Mouse (Mus musculus) embryonic facial prominence, embryonic 11.5 days (tissue): ENCODE results near the gene Fgfr3. TPM values are rescaled to one million over a fixed set of nuclear protein-coding genes. Genes with fewer than 3 reads are reported as not detected.

Source experiments
- ATAC-seq: fragments of 200-750 bp; cut with Nextera tagmentation; replicated peaks from 2 replicates; pipeline ENCODE4 v1.8.0; 2017; ENCODE audit warnings: low read depth; ENCODE audit not compliant: insufficient number of reproducible peaks, low FRiP score, low TSS enrichment
- DNase-seq: peaks from one replicate; pipeline ENCODE4 v3.0.0-alpha.2; 2015; ENCODE audit warnings: low spot score
- H3K27ac ChIP-seq: fragments of 300-500 bp; sonication (generic); replicated peaks from 2 replicates; pipeline ENCODE4 v1.5.1; 2014; ENCODE audit warnings: mild to moderate bottlenecking, low read depth, low read length, control low read depth
- H3K27me3 ChIP-seq: fragments of 300-500 bp; sonication (generic); 2 replicates; pipeline ENCODE4 v1.6.1; 2014; ENCODE audit warnings: mild to moderate bottlenecking, low read length, moderate library complexity, mixed read lengths; ENCODE audit not compliant: control insufficient read depth, insufficient read depth
- H3K36me3 ChIP-seq: fragments of 300-500 bp; sonication (generic); replicated peaks from 2 replicates; pipeline ENCODE4 v1.6.1; 2014; ENCODE audit warnings: low read depth, mild to moderate bottlenecking, low read length, moderate library complexity, mixed read lengths; ENCODE audit not compliant: control insufficient read depth, insufficient read depth
- H3K4me1 ChIP-seq: fragments of 300-500 bp; sonication (generic); 2 replicates; pipeline ENCODE4 v1.6.1; 2014; ENCODE audit warnings: low read length, mixed read lengths; ENCODE audit not compliant: control insufficient read depth, insufficient read depth
- H3K4me2 ChIP-seq: fragments of 300-500 bp; sonication (generic); 2 replicates; pipeline ENCODE4 v1.6.1; 2014; ENCODE audit warnings: low read depth, mild to moderate bottlenecking, control low read depth, low read length, moderate library complexity
- H3K4me3 ChIP-seq: fragments of 300-500 bp; sonication (generic); 2 replicates; pipeline ENCODE4 v1.5.1; 2014; ENCODE audit warnings: low read depth, low read length, control low read depth
- H3K9ac ChIP-seq: fragments of 300-500 bp; sonication (generic); replicated peaks from 2 replicates; pipeline ENCODE4 v1.6.1; 2014; ENCODE audit warnings: mild to moderate bottlenecking, control low read depth, low read length
- H3K9me3 ChIP-seq: fragments of 300-500 bp; sonication (generic); replicated peaks from 2 replicates; pipeline ENCODE4 v1.6.1; 2016; ENCODE audit warnings: mild to moderate bottlenecking, low read length, inconsistent platforms, mixed read lengths; ENCODE audit not compliant: control insufficient read depth
- WGBS: fragments of 180-500 bp; shearing (Covaris S2); extraction: QIAGEN DNeasy Blood & Tissue Kit; methylation state at CpG from one replicate; pipeline ENCODE4 v1.1.7; 2014; 5-methylcytosine and 5-hydroxymethylcytosine counted together
- polyA plus RNA-seq: library from polyadenylated mRNA; unstranded; fragments of >200 nt; fragmentation: Nextera tagmentation; extraction: Ambion mirVana; gene quantifications from 2 replicates; pipeline ENCODE4 v1.2.1, GENCODE M21; 2014

Gene Fgfr3
- polyA plus RNA-seq, 1 experiment from 2014 or later, result 7.6 TPM

GRCm38 (mm10) chr5:33694461-33694847, 27.0 kb upstream of the Fgfr3 start:
- H3K4me2 ChIP-seq, result no peak overlapping the region

GRCm38 (mm10) chr5:33694848-33695717, 26.4 kb upstream of the Fgfr3 start:
- Histone ChIP-seq H3K9me3 (no peaks in the 10 kb centered on the region), H3K4me2 (peak overlapping the region; percentile 87), H3K27ac (peak overlapping the region; percentile 54), H3K9ac (peak overlapping the region; percentile 68), H3K27me3 (no peaks in the 10 kb centered on the region; the same call in 1 of the 2 replicates), H3K4me3 (peak overlapping the region; percentile 38), H3K36me3 (no peaks in the 10 kb centered on the region), H3K4me1 (peaks cover 14% of the 10 kb centered on the region; the same call in 1 of the 2 replicates)
- ATAC-seq (peak; percentile 74), DNase-seq (peak; percentile 66)
- 2% methylated on average over 68 of the region's 71 CpGs for WGBS

More at GRCm38 (mm10) chr5:33694461-33694847, 27.0 kb upstream of the Fgfr3 start:
- Histone ChIP-seq H3K27me3 (no peaks in the 10 kb centered on the region; the same call in 1 of the 2 replicates), H3K27ac (no peak overlapping the region), H3K4me3 (no peak overlapping the region), H3K4me1 (peaks cover 11% of the 10 kb centered on the region; the same call in 1 of the 2 replicates), H3K9me3 (no peaks in the 10 kb centered on the region), H3K36me3 (no peaks in the 10 kb centered on the region), H3K9ac (no peak overlapping the region)
- ATAC-seq (0 out of 2 replicates have a peak, but pooled peaks have one; percentile 1), DNase-seq (no peak)
- WGBS, result 45% methylated on average over 9 of the region's 9 CpGs

GRCm38 (mm10) chr5:33695718-33696121, 25.8 kb upstream of the Fgfr3 start:
- peak overlapping the region; percentile 68 for H3K9ac ChIP-seq
- H3K36me3 ChIP-seq, result no peaks in the 10 kb centered on the region
- peak overlapping the region; percentile 38 for H3K4me3 ChIP-seq
- peaks cover 16% of the 10 kb centered on the region; the same call in 1 of the 2 replicates for H3K4me1 ChIP-seq
- ATAC-seq, result peak; percentile 4; the same call in 1 of the 2 replicates
- WGBS, result 2% methylated on average over 24 of the region's 24 CpGs
- H3K27ac ChIP-seq, result peak overlapping the region; percentile 54
- no peaks in the 10 kb centered on the region; the same call in 1 of the 2 replicates for H3K27me3 ChIP-seq
- H3K4me2 ChIP-seq, result peak overlapping the region; percentile 87
- H3K9me3 ChIP-seq, result no peaks in the 10 kb centered on the region
- no peak for DNase-seq

- Histone ChIP-seq H3K36me3 (no peaks in the 10 kb centered on the region), H3K27ac (no peak overlapping the region), H3K4me3 (no peak overlapping the region), H3K9me3 (no peaks in the 10 kb centered on the region), H3K27me3 (no peaks in the 10 kb centered on the region; the same call in 1 of the 2 replicates), H3K9ac (no peak overlapping the region), H3K4me1 (peaks cover 16% of the 10 kb centered on the region; the same call in 1 of the 2 replicates), H3K4me2 (no peak overlapping the region)
- ATAC-seq, result no peak
- 49% methylated on average over 5 of the region's 5 CpGs for WGBS
- no peak for DNase-seq
Measured at GRCm38 (mm10) chr5:33696430-33696829, 25.0 kb upstream of the Fgfr3 start.

GRCm38 (mm10) chr5:33697534-33697933, 23.9 kb upstream of the Fgfr3 start:
- Histone ChIP-seq H3K4me2 (no peak overlapping the region), H3K4me1 (peaks cover 12% of the 10 kb centered on the region; the same call in 1 of the 2 replicates), H3K4me3 (no peak overlapping the region), H3K36me3 (no peaks in the 10 kb centered on the region), H3K9ac (no peak overlapping the region), H3K9me3 (no peaks in the 10 kb centered on the region), H3K27ac (no peak overlapping the region), H3K27me3 (no peaks in the 10 kb centered on the region; the same call in 1 of the 2 replicates)
- 47% methylated on average over 1 of the region's 1 CpGs for WGBS
- no peak for ATAC-seq
- DNase-seq, result no peak

- ATAC-seq (no peak), DNase-seq (no peak)
- WGBS, result 15% methylated on average over 13 of the region's 13 CpGs
- Histone ChIP-seq H3K4me2 (no peak overlapping the region), H3K27me3 (no peaks in the 10 kb centered on the region; the same call in 1 of the 2 replicates), H3K36me3 (no peaks in the 10 kb centered on the region), H3K27ac (no peak overlapping the region), H3K4me1 (peaks cover 10% of the 10 kb centered on the region; the same call in 1 of the 2 replicates), H3K4me3 (no peak overlapping the region), H3K9ac (no peak overlapping the region), H3K9me3 (no peaks in the 10 kb centered on the region)
Measured at GRCm38 (mm10) chr5:33697947-33698512, 23.4 kb upstream of the Fgfr3 start.

- no peak overlapping the region for H3K4me3 ChIP-seq
- H3K27ac ChIP-seq, result no peak overlapping the region
- no peaks in the 10 kb centered on the region for H3K9me3 ChIP-seq
- peaks cover 10% of the 10 kb centered on the region; the same call in 1 of the 2 replicates for H3K4me1 ChIP-seq
- H3K36me3 ChIP-seq, result no peaks in the 10 kb centered on the region
- WGBS, result 90% methylated on average over 5 of the region's 5 CpGs
- DNase-seq, result no peak
- ATAC-seq, result no peak
- no peaks in the 10 kb centered on the region; the same call in 1 of the 2 replicates for H3K27me3 ChIP-seq
- no peak overlapping the region for H3K4me2 ChIP-seq
- H3K9ac ChIP-seq, result no peak overlapping the region
Measured at GRCm38 (mm10) chr5:33698669-33699068, 22.8 kb upstream of the Fgfr3 start.
